Mouse (Mus musculus) urinary bladder, postnatal 10 days (tissue): ENCODE measurements around the gene Gm12185.
"Not testable (repeated sequence)": the region's sequence is repeated elsewhere in the genome, so short reads cannot be mapped to it uniquely, and the experiment has no call there.

Experiments
- DNase-seq: peaks from one replicate; pipeline ENCODE4 v3.0.0; 2022; ENCODE audit warnings: low spot score

Gene Gm12185

DNA sequence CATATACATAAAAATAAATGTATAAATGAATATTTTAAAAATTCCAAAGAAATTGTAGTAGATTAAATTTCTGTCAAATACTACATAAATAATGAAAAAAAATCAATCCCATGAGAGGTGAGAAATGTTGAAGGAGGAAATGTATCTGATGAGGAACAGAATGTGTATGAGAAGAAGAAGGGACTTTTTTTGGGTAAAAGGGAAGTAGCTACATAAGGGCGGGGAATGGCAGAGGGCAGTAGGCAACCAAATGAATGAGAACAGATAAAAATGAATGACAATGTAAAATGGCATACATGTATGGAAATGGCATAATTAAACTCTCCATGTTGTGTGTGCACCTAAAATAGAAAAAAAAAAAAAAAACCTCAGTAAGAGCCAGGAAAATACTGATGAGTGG, 78.4 kb downstream of the Gm12185 start:
- no peak for DNase-seq

DNA sequence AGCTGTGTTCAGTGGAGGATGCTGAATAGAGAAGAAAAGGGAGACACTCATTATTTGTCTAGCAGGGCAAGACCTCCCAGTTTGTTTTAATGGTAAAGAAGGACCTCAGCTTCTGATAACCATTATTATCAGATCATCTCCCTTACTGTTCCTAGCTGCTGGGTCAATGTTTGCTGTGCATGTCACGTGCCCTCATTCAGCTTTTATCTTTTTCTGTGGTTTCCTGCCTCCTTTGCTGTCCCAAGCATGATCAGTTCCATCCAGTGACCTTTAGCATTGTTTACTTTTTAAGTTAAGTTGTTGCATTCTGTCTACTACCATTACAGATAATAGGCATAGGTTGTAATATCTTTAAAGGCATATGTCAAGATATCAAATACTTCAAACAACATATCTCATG, 83.6 kb downstream of the Gm12185 start:
- DNase-seq, result no peak

DNA sequence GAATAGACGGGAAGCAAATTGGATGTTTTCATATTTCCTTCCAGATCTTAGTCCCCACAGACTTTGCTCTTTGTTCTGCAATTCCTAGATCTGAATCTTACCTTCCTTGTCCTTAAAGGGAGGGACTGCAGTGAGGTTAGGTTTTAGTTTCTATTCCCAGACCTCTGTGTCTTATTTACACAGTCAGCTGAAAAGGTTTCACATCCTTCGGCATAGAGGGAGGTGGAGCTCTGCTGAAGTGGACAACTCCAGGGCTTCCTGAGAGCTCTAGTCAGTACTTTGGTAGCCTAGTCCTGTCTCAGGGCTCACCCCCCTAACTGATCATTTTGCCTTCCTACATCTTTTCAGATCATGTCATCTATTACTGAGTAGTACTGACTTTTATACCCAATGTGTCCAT, 90.0 kb downstream of the Gm12185 start, which contains the start of gene Gm5431:
Gene Gm5431 (minus strand): TSS at position 194 of the 400 bp plus-strand sequence.
- DNase-seq, result no peak

DNA sequence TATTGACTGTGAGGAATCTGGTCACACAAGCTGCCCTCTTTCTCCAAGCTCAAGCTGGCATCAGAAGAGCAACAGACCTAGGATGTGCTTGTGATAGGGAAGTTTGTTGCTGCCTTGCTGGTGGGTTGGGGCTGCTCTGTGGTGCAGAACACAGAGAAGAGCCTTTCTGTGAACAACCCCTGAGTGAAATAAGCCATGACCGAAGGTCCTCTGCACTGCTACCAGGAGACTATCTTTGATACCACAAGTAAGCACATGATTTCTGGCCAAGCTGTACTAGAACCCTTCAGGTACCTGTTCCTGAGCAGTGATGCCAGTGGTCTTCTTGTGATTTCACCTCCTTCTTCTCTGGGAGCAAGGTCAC, 90.5 kb downstream of the Gm12185 start:
- not testable (repeated sequence) for DNase-seq

DNA sequence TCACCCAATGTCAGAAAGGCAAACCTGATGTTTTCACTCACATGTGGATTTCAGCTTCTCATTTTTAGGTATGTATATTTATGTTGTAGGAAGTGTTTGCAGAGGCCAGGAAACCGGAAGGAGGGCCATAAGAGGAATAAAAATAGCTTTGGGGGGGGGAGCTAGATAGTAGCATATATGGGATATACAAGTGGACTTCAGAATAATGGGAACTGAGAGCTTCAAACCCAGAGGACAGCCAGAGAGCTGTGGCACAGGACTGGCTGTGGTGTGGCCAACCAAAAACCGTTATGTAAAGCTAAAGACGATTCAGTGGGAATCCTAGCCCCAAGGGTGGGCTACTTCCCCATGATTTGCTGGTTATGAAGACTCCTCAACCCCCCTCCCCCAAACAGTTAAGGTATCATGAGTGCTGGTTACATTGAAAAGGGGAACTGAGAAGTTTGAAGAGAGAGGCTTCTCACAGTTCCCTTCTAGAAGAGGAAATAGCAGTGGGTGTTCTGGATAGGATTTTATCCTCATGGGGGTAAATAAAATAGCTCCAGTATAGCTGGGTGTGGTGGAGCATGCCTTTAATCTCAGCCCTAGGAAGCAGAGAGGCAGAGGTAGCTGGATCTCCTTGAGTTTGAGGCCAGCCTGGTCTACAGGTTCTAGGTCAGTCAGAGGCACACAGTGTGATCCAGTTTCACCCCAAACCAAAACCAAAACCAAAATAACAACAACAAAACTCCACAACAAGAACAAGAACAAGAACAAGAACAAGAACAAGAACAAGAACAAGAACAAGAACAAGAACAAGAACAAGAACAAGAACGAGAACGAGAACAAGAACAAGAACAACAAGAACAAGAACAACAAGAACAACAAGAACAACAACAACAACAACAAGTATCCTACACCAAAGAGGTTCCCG, 91.1 kb downstream of the Gm12185 start:
- DNase-seq, result not testable (repeated sequence)

DNA sequence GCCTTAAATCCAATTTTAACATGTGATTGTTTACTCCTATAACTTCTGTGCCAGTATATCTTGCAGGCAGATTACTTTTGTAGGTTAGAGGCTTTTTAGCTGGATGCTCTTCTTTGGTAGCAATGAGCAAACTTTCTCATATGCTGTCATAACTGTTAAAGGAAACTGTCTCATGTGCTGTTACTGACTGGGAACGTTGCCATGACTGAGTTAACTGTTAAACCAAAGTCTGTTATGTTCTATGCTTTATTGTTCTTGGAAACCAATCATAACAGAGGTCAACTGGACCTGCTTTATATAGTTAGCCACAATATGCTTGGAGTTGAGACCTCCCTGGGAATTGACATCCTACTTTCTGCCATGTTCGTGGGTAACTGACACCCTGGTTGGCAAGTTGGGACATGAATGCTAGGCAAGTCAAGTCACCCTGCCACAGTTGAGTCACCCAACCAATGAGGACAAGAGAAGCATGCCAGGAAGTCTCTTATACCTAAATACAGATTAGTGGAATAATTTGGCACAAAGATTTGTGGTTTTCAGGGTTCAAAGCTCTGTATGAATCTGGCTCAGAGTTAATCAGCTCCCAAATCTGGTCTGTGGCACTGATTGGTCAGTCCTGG, 93.1 kb downstream of the Gm12185 start:
- DNase-seq, result no peak

DNA sequence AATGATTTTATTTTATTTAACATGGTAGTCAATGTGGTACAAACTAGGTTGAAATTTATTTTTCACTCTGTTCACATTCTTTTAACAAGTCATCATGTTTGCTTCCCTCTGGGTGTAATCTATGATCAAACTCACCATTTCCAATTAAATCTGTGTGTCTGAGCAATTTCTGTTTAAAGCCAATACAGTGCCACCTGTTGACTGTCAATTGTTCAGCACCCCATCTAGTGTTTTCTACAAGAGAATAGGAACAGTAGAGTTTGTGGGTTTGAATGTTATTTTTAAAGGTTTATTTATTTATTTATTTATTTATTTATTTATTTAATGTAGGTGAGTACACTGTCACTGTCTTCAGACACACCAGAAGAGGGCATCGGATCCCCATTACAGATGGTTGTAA, 115.3 kb downstream of the Gm12185 start:
- DNase-seq, result no peak

DNA sequence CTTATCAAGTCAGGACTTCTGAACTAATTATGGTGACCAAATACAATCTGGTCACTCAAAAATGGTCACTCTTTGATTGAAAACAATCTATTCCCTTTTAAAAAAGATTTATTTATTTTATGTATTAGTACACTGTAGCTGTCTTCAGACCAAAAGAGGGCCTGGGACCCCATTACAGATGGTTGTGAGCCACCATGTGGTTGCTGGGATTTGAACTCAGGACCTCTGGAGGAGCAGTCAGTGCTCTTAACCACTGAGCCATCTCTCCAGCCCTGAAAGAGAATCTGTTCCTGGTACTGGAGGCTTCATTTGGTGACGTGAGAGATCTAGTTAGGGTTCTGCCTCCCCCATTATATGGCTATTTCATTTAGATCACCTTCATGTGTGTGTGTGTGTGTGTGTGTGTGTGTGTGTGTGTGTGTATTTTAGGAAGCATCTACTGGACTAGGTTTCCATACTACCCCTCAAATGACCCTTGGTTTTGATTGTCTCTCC, 116.6 kb downstream of the Gm12185 start:
- DNase-seq, result not testable (repeated sequence)

DNA sequence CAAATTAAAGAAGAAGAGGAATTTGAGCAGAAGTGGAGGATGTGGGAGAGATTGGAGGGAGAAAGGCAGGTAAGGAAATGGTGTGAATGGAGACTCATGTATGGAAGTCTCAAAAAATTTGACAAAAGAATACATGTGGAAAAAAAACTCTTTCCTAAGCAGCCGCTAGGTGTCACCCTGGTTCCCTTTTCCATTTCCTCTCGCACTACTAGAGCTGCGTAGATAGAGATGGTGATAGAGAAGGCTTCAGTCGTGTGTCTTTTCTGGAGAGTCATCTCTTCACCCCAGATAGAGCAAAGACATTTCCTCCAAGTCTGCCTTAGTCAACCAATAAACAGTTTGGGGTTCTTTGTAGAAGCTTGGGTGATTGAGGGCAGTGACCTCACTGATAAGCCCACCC, 117.6 kb downstream of the Gm12185 start:
- no peak for DNase-seq

DNA sequence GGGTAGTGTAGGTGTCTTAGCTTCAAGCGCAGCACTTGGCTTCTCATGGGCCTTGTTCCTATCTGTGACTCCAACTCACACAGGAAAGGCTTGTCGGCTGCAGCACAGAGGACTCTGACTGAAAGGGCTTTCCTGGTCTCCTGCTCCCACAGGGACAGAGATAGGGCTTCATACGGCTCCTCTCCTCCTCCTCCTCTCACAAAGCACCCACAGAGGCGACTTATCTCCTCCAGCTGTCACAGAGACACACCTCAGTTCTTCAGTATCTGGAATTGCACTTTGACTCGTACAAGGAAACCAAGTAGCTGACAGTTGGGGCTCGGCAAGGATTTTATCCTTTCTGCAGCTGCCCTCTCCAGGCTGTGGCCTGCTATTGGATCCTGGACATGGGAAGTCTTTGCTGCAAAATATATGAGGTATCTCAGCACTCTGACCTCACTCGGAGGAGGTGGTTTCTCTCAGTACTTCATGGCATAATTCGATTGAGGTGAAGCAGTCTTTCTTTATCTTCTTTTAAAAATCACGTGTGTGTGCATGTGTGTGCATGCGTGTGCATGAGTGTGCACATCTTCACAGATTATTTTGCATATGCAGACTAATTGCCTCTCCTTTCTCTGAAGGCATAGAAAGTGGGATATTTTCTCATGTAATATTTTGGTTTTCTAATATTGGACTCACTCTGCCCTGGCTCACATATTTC, 118.3 kb downstream of the Gm12185 start:
- DNase-seq, result no peak

DNA sequence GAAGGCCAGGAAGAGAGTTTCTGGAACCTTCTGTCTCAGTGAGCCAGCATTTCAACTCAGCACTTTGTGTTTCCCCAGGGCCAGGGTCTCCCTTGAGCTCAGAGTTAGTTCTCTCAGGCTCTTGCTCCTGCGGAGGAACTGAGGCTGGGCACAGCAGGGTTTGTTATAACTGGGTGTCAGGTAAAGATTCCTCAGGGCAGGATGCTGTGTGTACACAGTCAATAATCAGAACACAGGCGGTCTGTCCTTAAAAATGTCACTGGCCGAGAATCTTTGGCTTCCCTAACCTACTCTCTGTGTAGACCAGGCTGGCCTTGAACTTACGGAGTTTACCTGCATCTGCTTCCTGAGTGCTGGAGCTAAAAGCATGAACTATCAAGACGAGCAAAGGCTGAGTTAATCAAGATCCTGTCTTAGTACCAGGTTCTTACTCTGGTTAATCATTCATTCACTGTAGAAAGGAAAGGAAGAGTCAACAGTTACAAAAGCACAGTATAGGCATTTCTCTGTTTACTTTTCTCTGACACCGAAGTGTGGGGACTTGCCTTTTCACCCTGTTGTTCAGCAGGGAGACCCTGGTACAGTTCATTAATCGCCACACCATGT, 119.2 kb downstream of the Gm12185 start:
- DNase-seq, result no peak

DNA sequence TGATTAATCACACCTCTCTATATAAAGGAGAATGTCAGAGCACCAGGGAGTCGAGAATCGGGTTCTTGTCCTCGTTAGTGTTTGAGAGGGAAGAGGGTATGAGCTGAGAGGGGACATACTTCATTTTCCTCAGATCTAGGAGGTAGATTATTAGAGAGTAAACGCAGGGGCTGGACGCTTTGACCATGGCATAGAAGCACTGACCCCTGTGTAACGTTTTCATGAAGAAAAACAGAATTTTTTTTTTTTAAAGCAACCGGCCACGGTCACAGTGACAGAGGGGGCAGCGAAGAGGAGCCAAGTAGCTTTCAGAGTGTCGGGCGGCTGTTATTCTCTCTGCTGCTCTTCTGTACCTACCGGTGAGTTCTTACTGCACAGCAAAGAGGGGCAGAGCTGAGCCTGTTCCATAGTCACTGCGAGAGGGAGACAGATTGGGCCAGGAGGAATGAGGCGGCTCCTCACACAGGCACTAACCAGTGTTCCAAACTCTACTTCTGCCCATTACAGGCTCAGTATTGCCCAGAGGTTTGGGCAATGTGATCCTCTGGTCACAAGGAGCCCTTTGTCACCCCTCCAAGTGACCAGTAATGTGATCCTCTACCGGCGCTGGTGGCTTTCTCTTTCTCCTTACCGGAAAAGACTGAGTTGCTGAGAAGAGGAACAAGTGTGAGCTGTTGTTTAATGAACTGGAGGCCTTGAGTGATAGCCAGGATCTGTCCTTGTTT, 120.0 kb downstream of the Gm12185 start:
- no peak for DNase-seq

DNA sequence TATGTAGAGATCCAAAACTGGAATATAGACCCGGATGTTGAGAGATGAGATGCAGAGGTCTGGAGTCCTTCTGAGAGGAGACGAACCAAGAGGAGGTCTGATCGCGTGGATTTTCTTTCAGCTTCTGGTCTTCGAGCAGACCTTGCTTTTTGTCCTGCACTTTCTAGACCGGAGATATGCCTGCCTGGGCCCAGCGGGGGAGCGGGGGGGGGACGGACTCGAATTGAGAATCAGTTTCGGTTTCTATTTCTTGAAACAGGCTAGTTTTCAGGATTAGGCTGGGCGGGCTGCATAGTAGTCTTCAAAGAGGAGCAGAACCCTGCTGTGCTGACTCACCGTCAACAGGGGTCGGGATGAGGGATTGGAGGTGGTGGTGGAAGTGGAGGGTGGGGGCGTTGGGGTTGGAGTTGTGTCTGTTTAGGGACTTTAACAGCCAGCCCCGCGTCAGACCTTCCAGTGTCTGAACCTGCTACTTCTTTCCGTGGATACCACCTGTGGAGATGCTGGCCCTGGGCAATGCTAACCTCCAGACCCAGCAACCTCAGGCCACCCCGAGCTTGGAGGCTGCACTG, 120.7 kb downstream of the Gm12185 start, which contains the start of gene Irgm1:
Gene Irgm1 (minus strand): TSS at position 483 of the 572 bp plus-strand sequence.
- no peak for DNase-seq

DNA sequence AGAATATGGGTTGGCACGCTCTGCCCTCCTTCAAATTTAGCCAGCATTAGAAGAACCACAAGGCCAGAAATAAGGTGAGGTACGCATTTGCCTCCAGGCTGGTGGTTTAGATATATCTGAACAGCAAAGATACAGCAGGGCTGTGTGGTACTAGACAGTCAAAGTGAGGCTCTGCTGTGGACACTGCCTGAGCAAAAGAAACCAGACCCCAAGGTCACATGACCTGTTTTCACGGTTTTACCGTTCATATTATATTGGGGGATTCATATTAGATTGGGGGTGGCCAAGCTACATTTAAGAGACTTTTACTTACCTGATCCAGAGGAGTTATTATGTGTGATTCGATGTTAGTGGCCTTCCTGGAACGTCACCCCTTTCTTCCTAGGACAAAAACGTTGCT, 121.2 kb downstream of the Gm12185 start:
- no peak for DNase-seq

DNA sequence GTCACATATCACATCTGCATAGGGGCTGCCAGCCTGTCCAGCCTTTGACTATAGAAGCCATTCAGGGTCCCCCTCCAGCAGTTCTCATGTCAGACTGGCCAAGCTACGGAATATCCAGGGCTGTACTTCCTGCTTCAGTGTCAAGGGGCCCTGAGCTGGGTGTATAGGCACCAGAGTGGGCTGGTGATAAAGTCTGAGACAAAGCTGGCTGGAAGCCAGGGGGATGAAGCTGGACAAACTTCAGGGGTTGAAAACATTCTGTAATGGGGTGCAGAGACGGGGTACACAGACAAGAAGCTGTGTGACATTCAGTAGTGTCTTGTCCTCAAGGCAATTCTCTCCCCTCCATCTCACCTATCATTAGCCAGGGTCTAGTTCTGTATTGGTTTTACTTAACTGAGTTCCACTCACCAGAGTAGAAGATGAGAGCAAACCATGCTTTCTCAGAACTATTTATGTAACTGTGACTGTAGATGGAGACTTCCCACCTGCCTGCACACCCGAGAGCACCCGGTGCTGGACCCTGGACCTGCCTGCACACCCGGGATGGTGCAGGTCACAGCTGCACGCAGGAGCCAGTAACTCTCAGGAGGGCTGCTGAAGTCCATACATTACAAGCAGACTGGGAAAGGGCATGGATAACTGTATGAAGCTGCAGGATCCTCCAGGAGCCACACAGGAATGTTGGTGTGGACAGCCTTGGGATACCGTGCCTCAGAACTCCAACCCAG, 122.5 kb downstream of the Gm12185 start:
- DNase-seq, result no peak

DNA sequence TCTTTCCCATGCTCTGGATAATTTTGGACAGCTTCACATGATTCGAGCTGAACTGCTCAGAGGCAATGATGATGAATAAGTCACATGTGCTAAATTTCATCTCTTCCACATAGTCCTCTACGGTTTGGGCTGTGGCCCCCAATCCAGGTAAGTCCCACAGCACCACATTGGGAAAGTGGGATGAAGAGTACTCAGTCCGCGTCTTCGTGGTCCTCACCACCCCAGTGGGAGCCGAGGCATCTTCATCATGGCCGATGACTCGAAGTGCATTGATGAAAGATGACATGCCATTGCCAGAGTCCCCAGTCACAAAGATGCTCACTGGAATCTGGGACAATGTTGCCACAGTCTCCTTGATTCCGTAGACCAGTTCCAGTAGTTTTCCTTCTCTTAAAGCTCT, 125.5 kb downstream of the Gm12185 start:
- DNase-seq, result no peak

DNA sequence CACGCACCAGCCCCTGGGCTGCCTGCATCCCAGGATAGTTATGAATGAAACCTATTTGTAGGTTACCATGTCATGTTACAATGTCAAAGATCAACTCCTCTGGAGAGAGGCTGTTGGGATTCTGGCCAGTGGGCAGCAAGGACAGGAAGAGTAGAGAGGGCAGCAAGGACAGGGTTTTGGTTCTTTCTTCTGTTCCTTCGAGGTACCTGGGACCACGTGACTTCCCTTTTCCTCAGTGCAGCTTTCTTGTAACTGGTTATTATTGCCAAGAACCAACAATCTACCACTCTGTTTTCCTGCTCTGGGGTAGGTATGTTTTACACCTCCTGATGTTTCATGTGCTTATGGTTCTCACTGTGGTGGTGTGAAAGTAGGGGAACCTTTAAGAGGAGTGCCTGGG, 128.2 kb downstream of the Gm12185 start:
- DNase-seq, result no peak

DNA sequence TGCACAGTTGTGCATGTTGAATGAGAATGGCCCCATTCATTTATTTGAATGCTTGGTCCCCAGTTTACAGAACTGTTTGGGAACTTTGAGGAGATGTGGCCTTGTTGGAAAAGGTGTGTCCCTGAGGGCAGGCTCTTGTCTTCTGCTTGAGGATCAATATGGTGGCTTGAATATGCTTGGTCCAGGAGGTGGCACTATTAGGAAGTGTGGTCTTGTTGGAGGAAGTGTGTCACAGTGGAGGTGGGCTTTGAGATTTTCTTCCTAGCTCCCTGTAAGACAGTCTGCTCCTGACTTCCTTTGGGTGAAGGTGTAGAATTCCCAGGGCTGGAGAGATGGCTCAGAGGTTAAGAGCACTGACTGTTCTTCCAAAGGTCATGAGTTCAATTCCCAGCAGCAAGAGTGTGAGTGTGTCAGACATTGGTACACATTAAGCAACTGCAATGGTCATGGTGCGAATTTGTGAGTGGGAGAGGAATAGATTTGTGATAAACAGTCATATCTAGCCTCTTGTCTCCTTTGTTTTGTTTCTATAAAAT, 129.2 kb downstream of the Gm12185 start:
- no peak for DNase-seq

DNA sequence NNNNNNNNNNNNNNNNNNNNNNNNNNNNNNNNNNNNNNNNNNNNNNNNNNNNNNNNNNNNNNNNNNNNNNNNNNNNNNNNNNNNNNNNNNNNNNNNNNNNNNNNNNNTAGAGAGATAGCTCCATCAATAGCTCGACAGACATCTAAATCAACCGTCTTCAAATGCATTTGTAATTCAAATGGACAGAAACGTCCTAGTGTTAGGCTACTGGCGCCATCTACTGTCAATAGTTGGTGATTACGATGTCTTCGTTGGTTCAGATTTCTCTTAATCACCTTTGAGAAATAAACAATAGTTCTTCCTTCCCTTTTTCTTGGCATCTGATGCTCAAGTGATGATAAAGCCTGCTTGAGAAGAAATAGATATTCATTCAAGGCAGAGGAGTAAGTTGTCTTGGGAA, 133.0 kb downstream of the Gm12185 start:
- DNase-seq, result no peak
